Mouse (Mus musculus): ENCODE measurements around the gene Casp9.

GRCm38 (mm10) chr4:141828177-141828576, 34.8 kb downstream of the Casp9 start:
- TF ChIP-seq CTCF (IDR thresholded peaks at IDR 0.05; ENCODE audit: low read depth) = no peak
- no peak for TF ChIP-seq EP300 (IDR thresholded peaks at IDR 0.05; ENCODE audit: low read depth)

Measured in liver, postnatal 0 days (tissue).